Mouse (Mus musculus): Measurements from ENCODE around the gene Slc28a3.
A peak's percentile ranks its signal among the peaks of the same experiment; 100 is the strongest.

The Slc28a3 gene

GRCm38 (mm10) chr13:58520580-58521330, 89.9 kb downstream of the Slc28a3 start:
- DNase-seq: no peak

DNA sequence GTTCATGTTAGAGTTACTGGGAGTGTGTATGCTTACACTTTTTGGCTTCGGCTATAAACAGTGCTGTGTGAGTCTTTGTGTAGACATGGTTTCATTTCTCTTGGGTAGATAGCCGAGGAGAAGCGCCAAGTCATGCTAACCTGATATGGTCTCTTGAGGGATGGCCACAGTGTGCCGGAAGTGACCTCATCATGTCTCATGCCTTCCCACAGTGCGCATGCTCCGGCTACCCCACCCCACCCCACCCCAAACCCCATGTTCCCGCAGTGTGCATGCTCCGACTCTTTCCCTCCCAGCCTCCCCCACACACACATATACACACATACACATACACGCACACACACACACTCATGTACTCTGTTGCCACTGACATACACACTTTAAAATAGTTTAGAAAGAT, 90.6 kb downstream of the Slc28a3 start:
- no peak for DNase-seq

DNA sequence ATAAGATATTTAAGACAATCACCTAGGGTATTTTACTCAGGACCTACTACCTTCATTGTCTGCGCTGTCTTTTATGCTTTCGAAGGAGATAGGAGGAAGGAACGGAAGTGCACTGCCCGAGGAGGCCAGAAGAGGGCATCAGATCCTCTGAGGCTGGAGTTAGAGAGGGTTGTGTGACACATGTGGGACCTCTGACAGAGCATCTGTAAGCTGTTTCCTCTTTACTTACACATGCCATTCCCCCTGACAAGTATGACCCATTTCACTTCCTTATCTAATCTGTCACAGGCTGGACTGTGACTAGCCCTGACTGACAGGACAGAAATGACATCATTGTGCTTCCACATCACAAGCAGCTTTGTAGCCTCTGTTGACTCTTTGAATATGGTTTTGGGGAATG, 94.4 kb downstream of the Slc28a3 start:
- peak; percentile 51 to 54 for DNase-seq

DNA sequence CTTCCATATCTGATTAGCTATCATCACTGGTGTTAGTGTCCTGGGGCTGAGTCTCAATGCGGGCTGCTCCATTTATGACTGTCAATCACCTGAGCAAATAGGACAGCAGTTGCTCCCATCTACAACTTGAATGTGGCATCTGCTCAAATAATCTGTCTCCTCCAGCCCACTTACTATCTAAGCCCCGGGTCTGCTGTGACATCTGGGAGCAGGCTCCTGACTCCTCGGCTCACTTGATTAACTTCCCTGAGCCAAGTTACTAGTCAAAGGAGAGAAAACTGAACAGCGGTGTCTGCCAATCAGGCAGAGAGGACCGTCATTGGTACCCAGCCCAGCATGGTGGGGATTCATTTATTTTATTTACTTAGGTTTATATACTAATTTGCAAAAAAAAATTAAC, 95.0 kb downstream of the Slc28a3 start:
- DNase-seq: no peak

DNA sequence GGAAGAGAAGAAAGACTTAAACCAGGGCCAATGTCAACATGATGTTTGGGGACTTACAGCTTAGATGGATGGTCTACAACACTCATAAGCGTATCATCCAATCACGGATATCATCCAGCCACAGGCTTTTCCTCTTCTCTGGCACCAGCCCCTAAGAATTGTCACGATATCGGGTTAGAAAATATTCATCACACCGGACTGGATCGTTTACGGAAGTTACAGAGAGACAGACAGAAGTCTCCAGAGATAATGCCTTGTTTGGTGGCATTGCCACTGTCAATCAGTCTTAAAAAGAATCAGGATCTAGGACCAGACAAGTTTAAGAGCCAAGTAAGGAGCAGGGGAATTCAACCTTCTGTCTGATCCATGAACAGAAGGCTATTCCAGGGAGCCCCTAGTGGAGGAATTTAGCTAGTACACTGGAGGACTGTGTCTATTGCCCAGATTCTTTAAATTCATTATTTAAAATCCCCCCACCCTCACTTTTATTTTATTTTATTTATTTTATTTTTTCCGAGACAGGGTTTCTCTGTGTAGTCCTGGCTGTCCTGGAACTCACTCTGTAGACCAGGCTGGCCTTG, 96.4 kb downstream of the Slc28a3 start:
- peak; percentile 29 for DNase-seq

- no peak for DNase-seq
Measured at GRCm38 (mm10) chr13:58511926-58512325, 98.8 kb downstream of the Slc28a3 start.

DNA sequence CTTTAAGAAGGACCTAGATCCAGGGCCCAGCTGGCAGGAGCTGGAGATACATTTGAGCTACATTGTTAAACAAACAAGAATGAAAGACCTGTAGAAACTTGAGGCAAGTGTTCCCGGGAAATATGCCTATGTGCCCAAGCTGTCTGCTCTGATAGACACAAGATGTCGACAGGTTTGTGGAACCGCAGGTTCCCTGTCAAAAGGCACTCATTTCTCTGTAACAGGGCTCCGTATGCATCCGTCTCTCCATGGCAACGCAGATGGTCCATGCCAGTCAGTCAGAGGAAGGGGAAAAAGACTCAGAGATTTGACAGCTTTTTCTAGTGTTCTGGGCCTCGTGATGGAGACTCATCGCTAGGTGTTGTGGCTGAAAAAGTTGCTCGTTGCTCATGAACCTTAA, 99.4 kb downstream of the Slc28a3 start:
- no peak for DNase-seq

DNA sequence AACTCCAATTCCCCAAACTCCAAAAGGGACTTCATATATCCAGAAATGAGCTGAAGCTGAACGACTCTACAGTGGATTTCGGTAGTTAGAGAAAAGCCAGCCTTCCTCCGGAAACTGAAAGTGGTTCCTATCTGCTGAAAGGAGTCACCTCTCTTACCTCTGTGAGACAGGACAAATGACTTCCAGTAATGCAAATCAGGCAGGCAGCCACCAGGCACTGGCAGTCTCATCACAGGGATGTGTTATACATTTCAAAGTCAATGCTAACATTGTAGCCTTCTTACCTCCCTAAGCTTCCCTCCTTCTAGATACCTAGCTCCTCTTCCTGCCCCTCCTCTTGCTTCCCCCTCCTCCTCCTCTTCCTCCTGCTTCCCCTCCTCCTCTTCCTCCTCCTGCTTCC, 101.4 kb downstream of the Slc28a3 start:
- DNase-seq: no peak

- peak; percentile 17 to 25 for DNase-seq
Measured at GRCm38 (mm10) chr13:58503610-58504009, 107.1 kb downstream of the Slc28a3 start.

DNA sequence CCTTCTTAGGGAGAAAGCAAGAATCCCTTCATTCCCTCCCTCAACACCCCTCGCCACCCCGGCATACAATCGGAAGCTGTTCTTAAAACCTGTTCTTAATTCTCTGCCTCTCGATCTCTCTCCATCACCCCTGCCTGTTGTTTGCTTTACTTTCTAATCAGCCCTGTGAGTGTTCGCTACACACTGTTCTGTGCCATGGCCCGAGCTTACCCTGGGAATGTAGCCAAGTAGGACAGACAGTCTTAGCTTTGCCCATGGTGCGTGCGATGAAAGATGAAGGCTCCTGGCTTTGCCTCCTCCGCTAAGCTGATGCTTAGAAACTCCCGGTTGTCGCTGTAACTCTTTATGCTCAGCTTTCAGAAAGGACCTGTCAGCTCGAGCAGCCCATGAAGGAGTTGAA, 112.9 kb downstream of the Slc28a3 start:
- DNase-seq: no peak
